Mouse (Mus musculus): ENCODE measurements around the gene Slc17a5.
"Not testable (repeated sequence)": the region's sequence is repeated elsewhere in the genome, so short reads cannot be mapped to it uniquely, and the experiment has no call there.

Slc17a5 gene

DNA sequence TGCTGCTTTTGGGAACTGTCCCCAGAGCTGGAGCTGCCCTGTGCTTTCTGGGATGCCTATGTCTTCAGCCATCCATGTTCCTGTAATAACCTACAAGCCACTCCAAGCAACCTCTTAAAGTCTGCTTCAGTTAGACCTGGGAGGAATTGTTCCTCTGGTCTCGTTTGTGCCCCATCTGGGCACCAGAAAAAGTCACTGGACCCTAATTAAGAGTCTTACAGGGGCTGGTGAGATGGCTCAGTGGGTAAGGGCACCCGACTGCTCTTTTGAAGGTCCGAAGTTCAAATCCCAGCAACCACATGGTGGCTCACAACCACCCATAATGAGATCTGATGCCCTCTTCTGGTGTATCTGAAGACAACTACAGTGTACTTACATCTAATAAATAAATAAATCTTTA is 70.6 kb downstream of the Slc17a5 start:
- DNase-seq (ENCODE audit: low spot score): not testable (repeated sequence)

DNA sequence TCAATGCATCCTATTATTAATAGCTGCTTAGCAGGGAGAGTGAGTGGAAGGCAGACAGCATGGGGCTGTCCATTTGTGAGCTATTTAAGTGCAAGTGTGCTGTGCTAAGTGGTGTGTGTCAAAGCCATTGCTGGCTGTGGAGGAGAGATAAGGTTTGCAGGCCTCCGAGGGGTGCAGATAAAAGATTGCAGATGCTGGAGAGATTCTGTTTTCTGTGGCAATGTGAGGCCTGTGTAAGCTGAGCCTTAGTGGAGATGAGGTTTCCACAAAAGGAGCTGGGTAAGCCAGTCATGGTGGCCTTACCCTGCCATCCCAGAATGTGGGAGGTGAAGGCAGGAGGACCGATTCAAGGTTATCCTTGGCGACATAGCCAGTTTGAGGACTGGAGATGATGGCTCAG is 71.7 kb downstream of the Slc17a5 start:
- DNase-seq (ENCODE audit: low spot score): no peak

DNA sequence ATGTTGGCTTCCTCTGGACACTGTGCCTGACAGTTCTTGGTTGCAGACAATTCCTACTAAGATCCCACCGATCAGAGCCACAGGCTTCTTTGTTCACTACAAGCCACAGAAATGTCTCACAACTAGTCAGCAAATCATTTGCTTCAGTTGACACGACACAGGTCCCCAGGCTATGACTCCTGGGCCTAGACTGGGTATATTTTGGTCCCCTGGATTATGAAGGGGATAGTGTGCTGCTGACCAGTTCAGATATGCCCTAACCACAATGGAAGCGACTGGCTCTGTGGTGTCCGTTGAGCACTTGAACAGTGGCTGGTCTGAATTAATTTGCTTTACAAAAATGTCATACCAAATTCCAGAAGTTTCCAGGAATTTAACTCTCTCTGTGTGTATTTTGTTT is 73.2 kb downstream of the Slc17a5 start:
- no peak for DNase-seq (ENCODE audit: low spot score)

DNA sequence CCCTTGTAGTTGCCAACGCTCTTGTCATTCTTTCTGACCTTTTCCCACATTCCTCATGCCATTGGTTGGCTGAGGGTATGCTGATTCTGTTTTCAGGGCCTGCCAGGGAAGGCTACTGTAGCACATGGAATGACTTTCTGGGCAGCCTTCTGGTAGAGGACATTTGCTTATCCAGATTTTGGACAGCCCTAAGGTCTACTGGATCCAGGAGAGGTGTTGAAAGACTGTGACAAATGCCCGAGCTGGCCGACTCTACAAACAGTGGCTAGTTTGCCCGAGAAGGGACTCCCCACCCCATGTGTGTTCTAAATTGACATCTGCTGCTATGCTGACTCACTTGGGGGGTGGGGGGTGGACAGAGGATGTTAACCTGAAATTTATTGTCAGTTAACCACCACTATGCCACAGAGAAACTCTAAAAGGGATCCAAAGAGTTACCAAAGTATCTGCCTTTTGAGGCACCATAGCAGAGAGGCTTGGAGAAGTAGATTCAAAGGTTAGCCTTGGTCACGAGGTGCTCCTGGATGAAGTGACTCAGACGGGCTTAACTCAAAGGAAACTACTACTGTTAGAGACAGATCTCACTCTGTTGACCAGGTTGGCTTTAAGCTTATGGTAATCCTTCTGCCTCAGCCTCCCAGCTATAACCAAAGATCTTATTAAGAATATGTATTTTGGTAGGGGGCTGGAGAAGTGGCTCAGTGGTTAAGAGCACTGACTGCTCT is 73.9 kb downstream of the Slc17a5 start:
- no peak for DNase-seq (ENCODE audit: low spot score)

GRCm38 (mm10) chr9:78511705-78512104 is 76.1 kb downstream of the Slc17a5 start:
- DNase-seq (ENCODE audit: low spot score): no peak

DNA sequence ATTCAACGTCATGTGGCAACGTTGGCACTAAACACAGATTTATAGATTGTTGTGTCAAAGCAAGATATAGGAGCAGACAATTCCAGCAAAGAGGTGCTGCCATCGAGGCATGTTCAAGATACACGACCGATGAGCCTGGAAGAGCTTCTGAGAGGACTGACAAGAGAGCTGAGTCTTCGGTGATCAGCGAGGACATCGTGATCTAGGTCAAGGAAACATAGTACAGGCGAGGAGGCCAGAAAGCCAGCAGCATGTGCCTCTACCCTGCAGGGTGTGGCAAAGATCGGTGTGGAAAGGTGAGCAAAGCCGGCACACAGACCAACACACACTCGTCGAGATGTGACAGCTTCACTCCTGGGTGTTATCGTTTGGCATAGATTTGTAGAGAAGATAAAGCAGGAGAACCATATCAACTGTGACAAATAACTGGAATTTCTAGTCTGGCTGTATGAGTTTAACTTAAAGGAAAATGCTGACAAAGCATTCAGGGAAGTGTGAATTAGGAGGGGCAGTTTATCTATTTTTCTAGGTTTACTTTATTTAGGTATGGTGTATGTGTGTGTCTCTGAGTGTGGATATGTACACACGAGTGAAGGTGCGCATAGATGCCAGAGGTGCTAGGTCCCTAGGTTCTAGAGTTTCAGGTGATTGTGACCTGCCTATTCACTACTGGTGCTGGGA is 79.6 kb downstream of the Slc17a5 start:
- no peak for DNase-seq (ENCODE audit: low spot score)

DNA sequence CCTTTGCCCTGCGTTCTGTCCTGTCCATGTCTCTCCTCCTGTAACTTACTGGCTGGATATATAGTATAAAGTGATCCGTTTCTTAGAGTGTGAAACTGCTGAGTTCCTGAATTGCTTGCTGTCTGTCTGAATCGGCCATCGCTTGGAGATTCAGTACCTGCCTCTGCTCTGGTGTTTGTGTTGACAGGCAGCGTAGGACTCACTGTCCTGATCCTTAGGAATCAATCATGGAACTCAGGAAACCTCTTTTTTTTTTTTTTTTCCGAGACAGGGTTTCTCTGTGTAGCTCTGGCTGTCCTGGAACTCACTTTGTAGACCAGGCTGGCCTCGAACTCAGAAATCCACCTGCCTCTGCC is 81.1 kb downstream of the Slc17a5 start:
- DNase-seq (ENCODE audit: low spot score): no peak

DNA sequence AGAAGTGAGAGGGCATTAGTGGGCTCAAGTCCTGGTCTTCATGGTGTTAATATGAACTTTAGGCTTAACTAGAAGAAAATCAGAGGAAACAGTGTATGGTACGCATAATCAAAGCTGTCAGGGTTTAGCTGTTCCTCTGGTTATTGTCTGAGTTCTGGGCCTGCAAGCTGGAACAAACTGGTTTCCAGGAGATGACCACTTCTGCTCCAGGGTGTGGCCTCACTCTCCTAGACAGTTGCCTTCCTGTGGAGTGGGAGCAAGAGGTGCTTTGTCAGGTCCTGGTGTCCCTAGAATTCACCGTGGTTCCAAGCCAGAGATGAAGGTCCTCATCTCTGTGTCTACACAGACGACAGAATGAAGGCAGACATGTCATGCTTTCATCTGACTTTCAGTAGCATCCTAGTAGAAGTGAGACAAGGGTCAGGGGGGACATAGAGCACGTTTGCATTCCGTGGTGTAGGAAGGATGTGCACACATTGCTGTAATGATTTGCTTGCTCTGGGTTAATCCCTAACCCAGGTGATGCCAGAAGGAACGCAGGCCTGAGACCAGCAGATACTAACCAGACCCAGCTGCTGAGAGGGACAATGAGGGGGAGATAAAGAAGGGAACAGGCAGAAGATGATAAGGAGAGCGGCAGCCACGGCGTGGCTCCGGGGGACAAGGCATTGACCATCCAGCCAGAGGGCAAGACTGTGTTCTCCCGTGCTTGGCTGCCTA is 81.7 kb downstream of the Slc17a5 start:
- peak; percentile 93 for DNase-seq (ENCODE audit: low spot score)

DNA sequence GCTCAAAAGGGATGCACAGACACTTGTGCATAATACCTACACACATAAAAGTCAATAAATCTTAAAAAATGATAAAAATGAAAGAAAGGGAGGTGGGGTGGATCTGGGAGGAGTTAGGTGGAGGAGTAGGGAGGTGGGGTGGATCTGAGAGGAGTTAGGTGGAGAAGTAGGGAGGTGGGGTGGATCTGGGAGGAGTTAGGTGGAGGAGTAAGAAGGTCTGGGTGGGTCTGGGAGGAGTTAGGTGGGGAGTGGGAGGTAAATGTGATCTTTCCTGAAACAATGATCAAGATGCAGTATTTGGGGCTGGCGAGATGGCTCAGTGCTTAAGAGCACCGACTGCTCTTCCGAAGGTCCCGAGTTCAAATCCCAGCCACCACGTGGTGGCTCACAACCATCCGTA is 82.6 kb downstream of the Slc17a5 start:
- no peak for DNase-seq (ENCODE audit: low spot score)

DNA sequence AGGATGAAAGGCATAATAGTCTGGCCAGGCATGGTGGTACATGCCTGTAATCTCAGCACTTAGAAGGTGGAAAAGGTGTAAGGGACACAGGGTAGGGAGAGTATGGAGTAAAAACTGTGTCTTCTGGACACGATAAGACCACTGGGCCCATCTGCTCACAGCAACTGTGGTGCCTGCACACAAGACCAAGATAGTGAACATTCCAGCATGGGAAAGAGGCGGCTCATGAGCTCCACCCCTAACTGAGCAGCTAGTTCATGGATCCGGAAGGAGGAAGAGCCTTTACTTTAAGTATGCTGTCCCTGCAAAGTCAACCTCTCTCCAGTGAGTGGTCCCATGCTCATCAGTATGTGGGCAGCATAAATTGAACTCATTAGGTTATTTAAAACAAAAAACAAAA is 83.2 kb downstream of the Slc17a5 start:
- peak; percentile 69 for DNase-seq (ENCODE audit: low spot score)

- no peak for DNase-seq (ENCODE audit: low spot score)
These were observed 83.7 kb downstream of the Slc17a5 start for GRCm38 (mm10) chr9:78504133-78504532.

GRCm38 (mm10) chr9:78503223-78504079 is 84.4 kb downstream of the Slc17a5 start:
- peak; percentile 71 for DNase-seq (ENCODE audit: low spot score)

- DNase-seq (ENCODE audit: low spot score): no peak
These were observed 86.6 kb downstream of the Slc17a5 start for GRCm38 (mm10) chr9:78501284-78501683.

DNA sequence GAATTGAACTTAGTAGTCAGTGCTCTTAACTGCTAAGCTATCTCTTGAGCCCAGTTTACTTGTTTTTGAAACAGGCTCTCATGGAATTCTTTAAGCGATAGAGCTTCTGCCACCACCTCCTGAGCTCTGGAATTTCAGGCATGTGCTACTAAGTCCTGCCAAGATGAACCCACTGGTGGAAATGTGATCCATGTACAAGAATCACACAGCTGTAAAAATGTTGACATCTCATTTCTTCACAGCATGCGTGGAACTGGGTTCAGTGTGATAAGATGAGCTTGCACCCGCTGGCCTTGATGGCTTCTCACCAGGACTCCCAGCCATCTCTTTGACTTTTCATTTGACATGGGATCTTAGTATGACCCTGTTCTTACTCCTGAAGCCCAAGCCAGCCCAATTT is 87.5 kb downstream of the Slc17a5 start:
- no peak for DNase-seq (ENCODE audit: low spot score)

DNA sequence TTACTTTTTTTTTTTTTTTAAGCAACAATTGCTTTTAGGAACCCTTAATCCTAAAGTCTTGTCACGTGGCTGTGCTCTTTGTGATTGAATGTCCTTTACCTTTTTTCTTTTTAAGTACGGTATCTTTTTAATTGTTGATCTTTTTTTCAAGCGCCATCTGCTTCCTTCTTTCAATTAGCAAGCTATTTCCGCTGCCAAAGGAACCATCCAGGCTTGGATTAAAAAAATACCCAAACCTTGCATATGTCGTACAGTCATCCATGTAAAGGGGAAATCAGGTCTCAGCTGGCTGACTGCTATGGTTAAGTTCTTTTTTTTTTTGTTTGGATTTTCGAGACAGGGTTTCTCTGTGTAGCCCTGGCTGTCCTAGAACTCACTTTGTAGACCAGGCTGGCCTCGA is 94.7 kb downstream of the Slc17a5 start:
- DNase-seq (ENCODE audit: low spot score): no peak

DNA sequence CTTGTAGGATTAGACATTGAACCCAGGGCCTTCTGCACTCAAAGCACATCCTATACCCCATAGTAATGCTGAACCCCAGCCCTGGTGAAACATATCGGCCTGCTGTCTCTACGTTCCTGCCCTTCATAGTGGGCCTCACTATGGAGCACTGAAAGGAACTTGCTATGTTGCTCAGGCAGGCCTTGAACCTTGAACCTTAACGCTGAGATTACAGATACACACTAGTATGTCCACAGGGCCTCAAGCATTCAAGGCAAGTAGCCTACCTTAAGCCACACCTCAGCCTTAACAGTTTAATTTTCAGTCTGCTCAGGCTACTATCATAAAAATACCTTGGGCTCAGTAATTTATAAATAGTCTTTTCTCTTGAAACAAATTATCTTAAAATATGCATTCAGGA is 95.6 kb downstream of the Slc17a5 start:
- DNase-seq (ENCODE audit: low spot score): peak; percentile 65

- DNase-seq (ENCODE audit: low spot score): no peak
These were observed 96.7 kb downstream of the Slc17a5 start for GRCm38 (mm10) chr9:78491169-78491568.

GRCm38 (mm10) chr9:78488890-78489420 is 98.9 kb downstream of the Slc17a5 start, which contains the start of gene Eef1a1:
Gene Eef1a1 (minus strand): TSS chr9:78489151.
- DNase-seq (ENCODE audit: low spot score): peak; percentile 76

- not testable (repeated sequence) for DNase-seq (ENCODE audit: low spot score)
These were observed 99.8 kb downstream of the Slc17a5 start for GRCm38 (mm10) chr9:78488021-78488420.
